ENCODE assay signal across 20 mouse cellular contexts in the genomic region with DNA sequence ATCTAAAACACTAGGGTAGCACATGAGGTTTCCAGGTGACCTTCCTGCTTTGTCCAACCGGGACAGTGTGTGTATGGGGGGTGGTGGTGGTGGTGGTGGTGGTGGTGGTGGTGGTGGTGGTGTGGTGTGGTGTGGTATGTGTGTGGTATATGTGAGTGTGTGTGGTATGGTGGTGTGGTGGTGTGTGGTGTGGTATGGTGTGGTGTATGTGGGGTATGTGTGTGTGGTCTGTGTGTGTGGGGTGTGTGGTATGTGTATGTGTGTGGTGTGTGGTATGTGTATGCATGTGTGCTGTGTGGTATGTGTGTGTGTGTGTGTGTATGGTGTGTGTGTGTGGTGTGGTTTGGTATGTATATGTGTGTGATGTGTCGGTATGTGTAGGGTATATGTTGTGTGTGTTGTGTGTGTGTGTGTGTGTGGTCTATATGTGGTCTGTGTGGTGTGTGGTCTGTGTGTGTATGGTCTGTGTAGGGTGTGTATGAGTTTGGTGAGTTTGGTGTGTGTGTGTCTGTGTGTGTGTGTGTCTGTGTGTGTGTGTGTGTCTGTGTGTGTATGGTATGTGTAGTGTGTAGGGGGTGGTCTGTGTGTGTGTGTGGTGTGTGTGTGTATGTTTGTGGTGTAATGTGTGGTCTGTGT.
DNase-seq lines count a peak whose midpoint lies in the region; ATAC-seq lines count a peak whose summit lies in the region.
"Had no signal": no experiment of that assay in that cellular context is flagged by ENCODE, and none has a peak within 500 bp of the region (broad histone marks: within the 10 kb centered on the region; RNA-seq: fewer than 3 reads in every experiment).

No protein-coding gene starts in this region.

- no peak for DNase-seq in forebrain, embryonic 11.5 days (ENCODE audit: low spot score)
- no peak for DNase-seq in forebrain, embryonic 14.5 days (ENCODE audit: low spot score)
- DNase-seq in neural tube, embryonic 10.5 days (ENCODE audit: extremely low spot score, low spot score), result no peak
- no peak for DNase-seq in layer of hippocampus, adult 9-10 months (ENCODE audit: low spot score)
- DNase-seq in gastrocnemius, postnatal 14 days, result no peak
- DNase-seq: adrenal gland, postnatal 36 days; cerebellum, adult 2 months; heart, adult 18-20 months; kidney, adult 8-10 months; layer of hippocampus, postnatal 36 days; lung, embryonic 14.5 days; right cerebral cortex, postnatal 14 days; thymus, postnatal 36 days had no signal

- peak; percentile 36; the same call in 1 of the 2 replicates for ATAC-seq in forebrain, embryonic 11.5 days (replicated peaks; ENCODE audit: low FRiP score)
- ATAC-seq in forebrain, embryonic 14.5 days, result no peak
- peak; percentile 24; the same call in 1 of the 2 replicates for ATAC-seq in hindbrain, embryonic 15.5 days (ENCODE audit: low FRiP score, low read depth)
- no peak for ATAC-seq in hindbrain, embryonic 16.5 days
- peak; percentile 30; the same call in 1 of the 2 replicates for ATAC-seq in neural tube, embryonic 13.5 days (ENCODE audit: low read depth)
- ATAC-seq: CD4-positive, CD25-positive, alpha-beta regulatory T cell, adult 4 months; liver, embryonic 12.5 days had no signal

- intact Hi-C loops in gastrocnemius, postnatal 14 days (cut with DNase I; ENCODE audit: low total_unique reads), result no loop called here

- H3K27me3 ChIP-seq in forebrain, embryonic 11.5 days (ENCODE audit: control insufficient read depth, insufficient read depth, low read length), result no peaks in the 10 kb centered on the region
- no peaks in the 10 kb centered on the region for H3K27me3 ChIP-seq in forebrain, embryonic 14.5 days (replicated peaks; ENCODE audit: control insufficient read depth, insufficient read depth, low read length)
- H3K27me3 ChIP-seq in hindbrain, embryonic 15.5 days, result no peaks in the 10 kb centered on the region
- no peaks in the 10 kb centered on the region for H3K27me3 ChIP-seq in hindbrain, embryonic 16.5 days (replicated peaks; ENCODE audit: control insufficient read depth, insufficient read depth, low read length)
- H3K27me3 ChIP-seq in neural tube, embryonic 13.5 days, result no peaks in the 10 kb centered on the region
- H3K27me3 ChIP-seq: embryonic facial prominence, embryonic 15.5 days; liver, embryonic 12.5 days had no signal

- peaks cover 4% of the 10 kb centered on the region; the same call in 1 of the 2 replicates for H3K4me1 ChIP-seq in forebrain, embryonic 11.5 days (replicated peaks; ENCODE audit: control insufficient read depth, insufficient read depth, low read length)
- no peaks in the 10 kb centered on the region for H3K4me1 ChIP-seq in forebrain, embryonic 14.5 days (ENCODE audit: control insufficient read depth, insufficient read depth, low read length)
- H3K4me1 ChIP-seq in hindbrain, embryonic 15.5 days (replicated peaks), result peaks cover 3% of the 10 kb centered on the region; the same call in 1 of the 2 replicates
- H3K4me1 ChIP-seq in hindbrain, embryonic 16.5 days (ENCODE audit: control insufficient read depth, insufficient read depth, low read depth, low read length), result 0 out of 2 replicates have a peak, but pooled peaks cover 2% of the 10 kb centered on the region
- H3K4me1 ChIP-seq in neural tube, embryonic 13.5 days (replicated peaks), result peaks cover 20% of the 10 kb centered on the region
- H3K4me1 ChIP-seq: embryonic facial prominence, embryonic 15.5 days; liver, embryonic 12.5 days had no signal

- no peak overlapping the region for H3K9ac ChIP-seq in forebrain, embryonic 11.5 days (ENCODE audit: low read length)
- no peak overlapping the region for H3K9ac ChIP-seq in forebrain, embryonic 14.5 days (ENCODE audit: low read length)
- H3K9ac ChIP-seq in hindbrain, embryonic 15.5 days, result no peak overlapping the region
- H3K9ac ChIP-seq in hindbrain, embryonic 16.5 days (ENCODE audit: low read depth, low read length), result no peak overlapping the region
- H3K9ac ChIP-seq in neural tube, embryonic 13.5 days, result no peak overlapping the region
- H3K9ac ChIP-seq: embryonic facial prominence, embryonic 15.5 days; liver, embryonic 12.5 days; lung, embryonic 14.5 days had no signal

- H3K4me3 ChIP-seq in forebrain, embryonic 11.5 days (ENCODE audit: low read depth, low read length), result no peak overlapping the region
- no peak overlapping the region for H3K4me3 ChIP-seq in forebrain, embryonic 14.5 days (ENCODE audit: low read depth, low read length)
- no peak overlapping the region for H3K4me3 ChIP-seq in hindbrain, embryonic 15.5 days
- H3K4me3 ChIP-seq in hindbrain, embryonic 16.5 days (ENCODE audit: low read length), result no peak overlapping the region
- H3K4me3 ChIP-seq in neural tube, embryonic 13.5 days, result no peak overlapping the region
- H3K4me3 ChIP-seq: embryonic facial prominence, embryonic 15.5 days; liver, embryonic 12.5 days had no signal

- WGBS in forebrain, embryonic 11.5 days, result 95% methylated on average over 2 of the region's 2 CpGs
- 98% methylated on average over 2 of the region's 2 CpGs for WGBS in forebrain, embryonic 14.5 days
- WGBS in hindbrain, embryonic 15.5 days, result 86% methylated on average over 2 of the region's 2 CpGs
- WGBS in hindbrain, embryonic 16.5 days, result 100% methylated on average over 2 of the region's 2 CpGs
- 100% methylated on average over 2 of the region's 2 CpGs for WGBS in neural tube, embryonic 13.5 days

- H3K9me3 ChIP-seq in forebrain, embryonic 11.5 days (ENCODE audit: control insufficient read depth, low read length), result no peaks in the 10 kb centered on the region
- no peaks in the 10 kb centered on the region for H3K9me3 ChIP-seq in forebrain, embryonic 14.5 days (replicated peaks; ENCODE audit: control insufficient read depth, low read length)
- H3K9me3 ChIP-seq in hindbrain, embryonic 15.5 days, result no peaks in the 10 kb centered on the region
- H3K9me3 ChIP-seq in hindbrain, embryonic 16.5 days (ENCODE audit: control insufficient read depth, low read length), result no peaks in the 10 kb centered on the region
- no peaks in the 10 kb centered on the region for H3K9me3 ChIP-seq in neural tube, embryonic 13.5 days
- H3K9me3 ChIP-seq: embryonic facial prominence, embryonic 15.5 days; liver, embryonic 12.5 days had no signal

- no peak overlapping the region for H3K27ac ChIP-seq in forebrain, embryonic 11.5 days (ENCODE audit: low read depth, low read length)
- no peak overlapping the region for H3K27ac ChIP-seq in forebrain, embryonic 14.5 days (ENCODE audit: low read depth, low read length)
- no peak overlapping the region for H3K27ac ChIP-seq in hindbrain, embryonic 15.5 days (replicated peaks)
- H3K27ac ChIP-seq in hindbrain, embryonic 16.5 days (ENCODE audit: low read depth, low read length), result no peak overlapping the region
- no peak overlapping the region for H3K27ac ChIP-seq in neural tube, embryonic 13.5 days (replicated peaks)
- H3K27ac ChIP-seq: embryonic facial prominence, embryonic 15.5 days; liver, embryonic 12.5 days had no signal

- H3K4me2 ChIP-seq in forebrain, embryonic 11.5 days (ENCODE audit: low read depth, low read length, severe bottlenecking), result no peak overlapping the region
- H3K4me2 ChIP-seq in forebrain, embryonic 14.5 days (ENCODE audit: low read length), result no peak overlapping the region
- no peak overlapping the region for H3K4me2 ChIP-seq in hindbrain, embryonic 15.5 days
- H3K4me2 ChIP-seq in hindbrain, embryonic 16.5 days (ENCODE audit: low read length), result no peak overlapping the region
- H3K4me2 ChIP-seq in neural tube, embryonic 13.5 days, result no peak overlapping the region
- H3K4me2 ChIP-seq: embryonic facial prominence, embryonic 15.5 days; liver, embryonic 12.5 days; lung, embryonic 14.5 days had no signal

- no peaks in the 10 kb centered on the region for H3K36me3 ChIP-seq in forebrain, embryonic 11.5 days (ENCODE audit: control insufficient read depth, insufficient read depth, low read length)
- no peaks in the 10 kb centered on the region for H3K36me3 ChIP-seq in forebrain, embryonic 14.5 days (ENCODE audit: control insufficient read depth, insufficient read depth, low read length)
- H3K36me3 ChIP-seq in hindbrain, embryonic 15.5 days, result no peaks in the 10 kb centered on the region
- no peaks in the 10 kb centered on the region for H3K36me3 ChIP-seq in hindbrain, embryonic 16.5 days (ENCODE audit: control insufficient read depth, insufficient read depth, low read length)
- no peaks in the 10 kb centered on the region for H3K36me3 ChIP-seq in neural tube, embryonic 13.5 days
- H3K36me3 ChIP-seq: embryonic facial prominence, embryonic 15.5 days; G1E; liver, embryonic 12.5 days had no signal

Comparison
In these comparisons a context has a peak if more than half of its experiments do, and no peak if none do; other contexts are left out.
1. ATAC-seq: peak in forebrain, embryonic 11.5 days (single experiment), hindbrain, embryonic 15.5 days (single experiment) and neural tube, embryonic 13.5 days (single experiment); none in forebrain, embryonic 14.5 days (single experiment) and hindbrain, embryonic 16.5 days (single experiment).